Mouse (Mus musculus) liver, adult 2 months (tissue): ENCODE measurements around the gene Plekhf1.

ENCODE experiments used
- CTCF ChIP-seq: fragments of 200-500 bp; IDR thresholded peaks from 2 replicates; pipeline ENCODE4 v1.5.1; 2011; ENCODE audit warnings: low read depth, low read length, control low read depth
- POLR2A ChIP-seq: fragments of 200-500 bp; IDR thresholded peaks from 2 replicates; pipeline ENCODE4 v1.6.1; 2011; ENCODE audit warnings: low read length, control low read depth; ENCODE audit not compliant: insufficient read depth; ENCODE audit errors: extremely low read depth

DNA sequence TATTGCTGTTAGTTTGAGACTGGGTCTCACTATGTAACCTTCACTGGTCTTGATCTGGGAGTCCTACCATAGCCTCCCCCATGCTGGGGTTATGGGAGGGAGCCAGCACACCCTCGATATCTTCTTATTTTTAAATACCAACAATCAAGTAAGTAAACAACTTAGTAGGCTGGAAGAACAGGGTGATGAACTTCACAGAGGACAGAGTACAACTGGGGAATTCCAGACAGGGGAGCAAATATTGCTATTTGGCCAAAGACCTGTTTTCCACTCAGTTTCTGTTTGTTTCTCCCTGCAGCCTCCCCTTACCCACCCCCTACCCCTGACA is 43.4 kb downstream of the Plekhf1 start:
- TF ChIP-seq POLR2A = no peak
- TF ChIP-seq CTCF = no peak
